Mouse (Mus musculus): Measurements from ENCODE around the gene Osbp2.

Osbp2 gene

DNA sequence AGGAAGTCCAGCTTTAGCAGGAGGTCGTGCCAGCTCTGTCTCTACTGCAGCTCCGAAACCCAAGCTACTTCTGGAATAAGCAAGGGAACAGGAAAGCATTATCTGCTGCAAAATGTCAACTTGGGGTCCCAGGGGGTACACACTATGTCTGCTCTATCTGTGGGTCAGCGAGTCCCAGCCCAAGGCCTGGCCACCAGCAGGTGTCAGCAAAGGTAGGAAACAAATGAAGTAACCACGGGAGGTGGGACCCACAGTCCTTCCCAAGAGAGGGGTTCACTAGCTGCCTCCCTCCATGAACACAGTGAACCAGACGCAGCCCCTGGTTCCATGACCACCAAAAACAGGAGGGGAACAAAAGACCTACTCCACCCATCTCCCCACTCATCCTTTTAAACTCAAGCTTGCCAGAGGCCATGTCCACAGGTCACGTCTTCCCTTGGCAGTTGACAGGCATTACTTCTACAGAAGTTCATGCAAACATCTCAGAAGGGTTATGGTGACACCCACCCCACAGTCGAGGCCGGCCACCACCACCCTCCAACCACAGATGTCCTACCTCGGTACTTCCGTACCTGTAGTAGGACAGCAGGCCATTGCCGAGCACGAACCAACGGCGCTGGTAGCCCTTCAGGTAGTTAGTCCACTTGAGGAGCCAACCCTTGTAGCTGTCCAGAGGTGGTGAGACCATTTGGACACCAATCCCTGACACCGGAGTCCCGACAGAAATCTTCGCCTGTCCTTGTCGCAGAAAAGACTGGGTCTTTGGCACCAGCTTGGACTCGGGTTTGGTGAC, 846 bp downstream of the Osbp2 start:
- in situ Hi-C loops (cut with MboI, MseI), result no loop called here

GRCm38 (mm10) chr11:3860361-3860760, 3.3 kb downstream of the Osbp2 start:
- in situ Hi-C loops (cut with MboI, MseI), result no loop called here

GRCm38 (mm10) chr11:3859778-3860177, 3.9 kb downstream of the Osbp2 start:
- in situ Hi-C loops (cut with MboI, MseI), result no loop called here

GRCm38 (mm10) chr11:3857902-3858301, 5.8 kb downstream of the Osbp2 start:
- in situ Hi-C loops (cut with MboI, MseI), result no loop called here

GRCm38 (mm10) chr11:3855846-3856245, 7.9 kb downstream of the Osbp2 start:
- in situ Hi-C loops (cut with MboI, MseI), result no loop called here

- in situ Hi-C loops (cut with MboI, MseI), result no loop called here
Observed at GRCm38 (mm10) chr11:3854156-3854555, 9.5 kb downstream of the Osbp2 start.

DNA sequence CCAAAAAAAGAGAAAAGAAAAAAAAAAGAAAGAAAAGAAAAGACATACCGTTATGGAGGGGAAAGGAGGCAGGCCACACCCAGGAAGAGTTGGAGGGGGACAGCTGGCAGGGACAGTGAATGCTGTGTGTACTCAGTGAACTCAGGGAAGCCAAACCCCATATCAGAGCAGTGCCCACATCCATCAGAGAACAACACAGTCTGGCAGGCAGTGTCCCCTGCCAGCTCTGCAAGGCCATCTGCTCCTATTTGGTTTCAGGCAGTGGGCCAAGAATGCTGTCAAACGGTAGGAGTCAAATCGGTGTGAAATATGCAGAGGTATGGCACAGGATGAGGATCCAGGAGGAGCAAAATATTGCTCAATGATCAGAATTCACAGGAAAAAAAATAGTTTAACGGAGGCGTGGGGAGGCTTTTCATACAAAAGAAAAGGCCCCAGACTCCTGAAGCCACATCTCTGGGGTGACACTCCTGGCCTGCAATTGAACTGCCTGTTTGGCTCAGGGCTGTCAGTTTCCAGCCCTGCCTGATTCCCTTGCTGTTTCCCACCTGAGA, 10.1 kb downstream of the Osbp2 start:
- in situ Hi-C loops (cut with MboI, MseI), result no loop called here

GRCm38 (mm10) chr11:3853031-3853430, 10.7 kb downstream of the Osbp2 start:
- in situ Hi-C loops (cut with MboI, MseI), result no loop called here

DNA sequence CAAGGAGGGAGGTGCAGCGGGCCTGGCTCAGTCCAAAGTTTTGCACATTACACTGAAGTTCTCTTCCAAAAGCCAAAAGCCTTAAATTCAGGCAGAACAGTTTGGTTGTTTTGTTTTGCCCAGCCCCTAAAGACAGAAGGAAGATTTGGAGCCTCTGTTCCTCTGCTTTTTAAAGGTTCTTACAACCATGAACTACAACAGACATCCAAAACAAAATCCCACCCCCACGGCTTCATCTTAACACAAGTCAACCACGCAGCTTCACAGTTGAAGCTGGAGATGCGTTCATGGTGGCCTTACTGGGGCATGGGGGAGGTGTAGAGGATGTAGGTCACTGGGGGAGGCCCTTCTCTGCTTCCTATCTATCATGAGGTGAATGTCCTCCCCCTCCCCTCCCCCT, 11.8 kb downstream of the Osbp2 start:
- in situ Hi-C loops (cut with MboI, MseI), result no loop called here

DNA sequence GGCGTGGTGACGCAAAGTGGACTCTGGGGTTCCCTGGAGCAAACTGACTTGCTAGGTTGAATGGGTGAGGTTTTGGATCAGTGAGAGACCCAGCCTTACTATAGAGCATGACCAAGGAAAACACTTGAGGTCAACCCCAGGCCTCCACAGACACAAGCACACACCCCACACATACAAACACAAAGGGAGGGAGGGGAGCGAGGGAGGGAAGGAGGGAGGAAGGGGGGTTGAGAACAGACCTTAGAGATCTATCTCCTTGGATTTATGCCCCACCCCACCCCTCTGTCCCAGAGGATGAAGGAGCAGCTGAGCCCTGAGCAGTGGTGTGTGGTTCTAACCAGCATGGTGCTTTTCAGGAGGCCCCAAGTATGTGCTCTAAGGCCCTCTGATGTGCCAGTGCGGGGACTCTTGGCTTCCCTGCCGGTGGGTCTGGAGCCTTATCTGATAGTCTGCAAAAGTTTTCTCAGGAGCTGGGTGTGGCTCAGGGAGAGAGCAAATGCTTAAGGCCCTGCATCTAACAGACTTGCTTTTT, 12.9 kb downstream of the Osbp2 start:
- in situ Hi-C loops (cut with MboI, MseI), result no loop called here

DNA sequence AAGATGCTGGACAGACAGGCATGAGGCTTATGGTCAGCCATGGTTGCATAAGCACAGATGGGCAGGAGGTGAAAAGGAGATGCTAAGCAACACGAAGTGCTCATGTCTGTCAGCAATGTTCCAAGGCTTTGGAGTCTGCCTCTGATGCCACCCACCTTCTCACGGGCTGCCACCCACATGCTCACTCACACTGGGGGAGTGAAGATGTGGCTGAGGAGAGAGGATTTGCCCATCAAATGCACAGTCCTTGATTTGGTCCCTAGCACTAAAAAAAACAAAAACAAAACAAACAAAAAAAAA, 13.4 kb downstream of the Osbp2 start:
- in situ Hi-C loops (cut with MboI, MseI), result no loop called here

DNA sequence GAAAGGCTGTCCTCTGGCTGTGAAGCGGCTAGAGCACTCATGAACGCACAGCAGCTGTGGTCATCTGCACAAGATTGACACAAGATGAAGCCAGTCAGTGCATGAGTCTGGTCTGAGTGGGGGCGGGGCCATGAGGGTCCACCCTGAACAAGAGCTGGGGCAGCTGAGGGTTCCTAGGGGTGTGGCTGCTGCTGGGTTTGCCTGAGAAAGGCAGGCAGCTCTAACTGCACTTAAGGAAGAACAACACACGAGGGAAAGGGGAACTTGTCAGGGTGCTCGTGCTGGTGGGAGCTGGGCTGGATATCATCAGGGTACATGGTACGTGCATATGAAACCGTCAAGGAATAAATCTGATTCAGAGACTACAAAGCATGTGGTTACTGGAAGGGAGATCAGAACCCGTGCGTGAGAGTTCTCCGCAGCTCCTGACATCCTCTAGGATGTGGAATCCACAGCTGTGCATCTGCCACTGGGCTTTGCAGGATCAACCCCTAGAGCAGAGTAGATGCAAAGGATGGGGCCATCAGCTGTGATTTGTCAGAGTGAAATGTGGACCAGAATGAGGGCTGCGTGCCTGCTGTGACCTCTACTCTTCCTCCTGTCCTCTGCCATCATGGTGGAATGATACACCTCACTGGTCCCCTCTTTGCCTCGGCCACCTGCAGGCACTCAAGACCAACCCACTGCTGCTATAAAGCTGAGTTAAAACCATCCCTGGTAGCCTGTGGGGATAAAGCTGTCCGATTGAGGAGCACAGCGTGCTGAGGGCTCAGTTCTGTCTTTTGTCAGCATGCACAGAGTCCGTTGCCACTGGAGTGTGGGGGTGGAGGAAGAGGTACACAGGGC, 14.0 kb downstream of the Osbp2 start:
- in situ Hi-C loops (cut with MboI, MseI), result no loop called here

DNA sequence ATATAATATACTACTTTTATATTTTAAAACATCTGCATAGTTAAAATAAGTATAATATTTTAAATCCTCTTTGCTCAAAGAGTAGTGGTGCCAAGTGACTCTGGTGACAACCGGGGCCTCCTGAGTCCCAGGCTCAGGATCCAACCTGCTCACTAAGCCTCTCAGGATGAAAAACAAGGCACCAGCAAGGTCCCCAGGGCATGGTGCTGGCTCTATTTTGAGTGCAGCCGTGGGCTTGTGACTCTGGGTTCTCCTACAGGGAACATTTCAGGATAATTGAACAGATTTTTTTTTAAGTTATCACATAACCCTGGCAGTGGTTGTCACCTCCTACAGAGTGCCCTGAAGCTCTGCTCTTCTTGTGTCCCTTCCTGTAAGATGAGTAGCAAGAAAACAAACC, 17.4 kb downstream of the Osbp2 start:
- in situ Hi-C loops (cut with MboI, MseI), result no loop called here

DNA sequence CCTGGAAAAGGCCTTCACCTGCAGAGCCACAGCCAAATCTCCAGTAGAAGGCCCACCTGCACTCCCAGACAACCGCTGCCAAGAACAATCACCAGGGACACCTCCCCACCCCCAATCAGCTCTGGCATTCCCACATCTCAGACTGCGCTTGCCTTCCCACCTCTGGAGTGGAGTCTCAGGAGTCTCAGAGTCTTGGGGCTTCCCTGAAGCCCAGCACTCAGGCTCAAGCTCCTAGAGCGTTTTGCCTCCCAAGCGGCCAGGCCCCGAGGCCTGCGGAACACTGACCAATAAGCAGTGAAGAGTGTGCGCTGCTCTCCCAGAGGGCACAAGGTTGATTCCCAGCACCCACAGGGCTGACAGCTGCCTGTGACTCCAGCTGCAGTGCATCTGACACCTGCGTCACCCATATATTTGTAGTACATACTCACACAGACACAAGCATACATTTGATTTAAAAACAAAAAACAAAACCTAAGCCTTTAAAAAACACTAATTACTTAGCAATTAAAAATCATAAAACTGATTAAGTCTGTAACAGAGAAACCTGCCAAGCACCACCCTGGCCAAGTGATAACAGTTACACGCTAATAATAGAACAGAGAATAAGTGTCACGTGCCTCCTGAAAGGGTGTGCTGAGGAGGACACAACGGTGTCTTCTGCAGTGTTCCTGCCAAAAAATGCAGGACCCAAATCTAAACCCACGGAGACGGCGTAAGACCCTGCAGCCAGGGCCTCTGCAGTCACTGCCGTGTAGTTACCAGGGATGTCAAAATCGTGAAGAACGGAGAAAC, 19.6 kb downstream of the Osbp2 start:
- in situ Hi-C loops (cut with MboI, MseI), result no loop called here

- in situ Hi-C loops (cut with MboI, MseI), result no loop called here
Observed at GRCm38 (mm10) chr11:3835271-3835670, 28.4 kb downstream of the Osbp2 start.

DNA sequence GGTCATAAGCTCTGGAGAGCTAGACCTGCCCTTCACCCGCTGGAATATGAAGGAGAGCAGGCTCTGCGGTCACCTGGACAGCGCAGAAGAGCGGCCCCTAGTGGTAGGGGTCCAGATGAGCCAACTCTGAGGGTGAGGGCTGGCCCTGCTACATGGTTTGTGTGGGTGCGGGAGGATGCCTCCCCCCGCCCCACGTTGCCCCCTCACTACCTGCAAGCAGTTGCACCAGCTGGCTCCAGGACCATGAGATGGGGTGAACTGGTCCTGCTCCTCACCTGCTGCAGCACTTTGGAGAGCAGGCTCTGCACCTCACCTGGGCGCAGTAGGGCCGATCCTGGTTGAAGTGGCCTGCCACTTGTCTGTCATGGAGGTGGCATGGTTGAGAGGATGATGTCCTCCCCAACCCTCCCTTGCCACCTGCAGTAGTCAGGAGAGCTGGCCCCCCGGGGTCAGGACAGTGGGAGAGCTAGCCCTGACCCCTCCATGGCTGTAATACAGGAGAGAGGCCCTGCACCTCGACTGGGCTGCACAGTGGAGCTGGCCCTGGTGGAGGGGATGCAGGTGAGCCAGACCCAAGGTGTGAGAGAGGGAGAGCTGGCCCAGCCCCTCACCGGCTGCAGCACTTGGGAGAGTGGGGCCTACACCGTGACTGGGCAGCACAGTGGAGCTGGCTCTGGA, 29.1 kb downstream of the Osbp2 start:
- in situ Hi-C loops (cut with MboI, MseI), result no loop called here

DNA sequence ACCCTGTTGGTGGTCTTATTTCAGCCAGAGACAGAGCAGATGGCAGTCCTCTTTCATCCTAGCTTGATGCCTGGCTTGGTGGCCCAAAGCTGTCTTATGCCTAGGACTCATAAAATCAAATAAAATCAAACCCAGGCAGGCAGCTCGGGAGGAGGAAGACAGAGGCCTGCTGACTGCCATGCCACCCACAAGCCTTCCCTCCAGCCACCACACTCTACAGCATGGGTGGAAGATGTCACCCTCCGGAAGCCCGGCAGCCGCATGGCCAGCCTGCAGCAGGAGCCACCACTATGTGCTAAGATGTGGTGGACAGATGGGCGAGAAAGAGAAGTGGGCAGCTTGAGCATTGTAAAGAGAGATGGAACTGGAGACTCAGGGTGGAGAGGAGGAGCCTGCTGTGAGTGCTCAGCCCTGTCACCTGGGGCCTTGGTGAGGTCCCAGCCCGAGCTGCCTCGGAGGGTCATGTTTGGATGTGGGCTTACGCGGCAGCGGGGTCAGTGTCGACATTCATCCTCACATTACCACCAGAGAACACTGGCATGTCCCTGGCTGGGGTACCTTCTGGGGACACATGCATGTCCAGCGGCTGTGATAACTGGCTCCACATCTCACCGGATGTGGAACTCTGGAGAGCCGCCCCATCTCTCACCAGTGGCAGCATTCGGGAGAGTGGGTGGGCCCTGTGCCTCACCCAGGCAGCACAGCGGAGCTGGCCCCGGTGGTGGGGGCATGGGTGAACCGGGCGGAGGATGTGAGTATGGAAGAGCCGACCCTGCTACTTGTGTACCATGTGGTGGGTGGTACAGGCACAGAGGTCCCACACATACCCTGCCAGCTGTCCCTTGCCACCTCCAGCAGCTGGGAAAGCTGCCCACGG, 29.9 kb downstream of the Osbp2 start:
- in situ Hi-C loops (cut with MboI, MseI), result no loop called here

DNA sequence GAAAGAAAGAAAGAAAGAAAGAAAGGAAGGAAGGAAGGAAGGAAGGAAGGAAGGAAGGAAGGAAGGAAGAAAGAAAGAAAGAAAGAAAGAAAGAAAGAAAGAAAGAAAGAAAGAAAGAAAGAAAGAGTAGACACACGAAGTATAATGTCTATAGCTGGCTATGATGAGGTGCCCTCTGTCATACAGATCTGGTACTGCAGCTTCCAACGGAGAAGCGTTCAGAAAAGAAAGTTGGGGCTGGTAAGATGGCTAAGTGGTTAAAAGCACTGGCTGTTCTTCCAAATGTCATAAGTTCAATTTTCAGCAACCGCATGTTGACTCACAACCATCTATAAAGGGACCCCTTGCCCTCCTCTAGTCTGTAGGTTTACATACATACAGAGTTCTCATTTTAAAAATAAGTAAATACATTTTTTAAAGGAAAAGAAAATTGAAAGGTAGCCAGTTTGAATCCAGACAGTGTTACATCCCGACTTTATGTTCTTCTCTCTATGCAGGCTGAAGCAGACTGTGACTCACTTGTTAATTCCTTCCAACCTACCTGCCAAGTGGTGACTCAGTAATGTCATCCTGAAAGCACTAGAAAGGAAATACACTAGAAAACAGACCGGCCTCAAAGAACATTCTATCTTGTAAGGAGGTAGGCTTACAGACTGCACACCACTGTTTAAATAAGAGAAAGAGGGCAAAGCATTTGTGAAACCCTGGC, 31.4 kb downstream of the Osbp2 start:
- in situ Hi-C loops (cut with MboI, MseI), result no loop called here

GRCm38 (mm10) chr11:3829736-3830135, 34.0 kb downstream of the Osbp2 start:
- in situ Hi-C loops (cut with MboI, MseI), result no loop called here

GRCm38 (mm10) chr11:3824138-3824537, 39.6 kb downstream of the Osbp2 start:
- in situ Hi-C loops (cut with MboI, MseI), result no loop called here
